Mouse (Mus musculus) CH12.LX (cell line): ENCODE results near the gene Cebpb. TPM values are rescaled to one million over a fixed set of nuclear protein-coding genes. Genes with fewer than 3 reads are reported as not detected.

Experiments
- DNase-seq: peaks from one replicate; pipeline ENCODE4 v3.0.0-alpha.2; 2013; ENCODE audit errors: extremely low read depth
- H3K27ac ChIP-seq: 2 replicates; pipeline ENCODE4 v1.5.1; 2012; ENCODE audit warnings: low read depth, mild to moderate bottlenecking, control low read depth, moderate library complexity; ENCODE audit not compliant: insufficient read depth
- H3K27me3 ChIP-seq: replicated peaks from 2 replicates; pipeline ENCODE3; 2012; ENCODE audit warnings: inconsistent platforms
- H3K36me3 ChIP-seq, 2 experiments: replicated peaks in 1 of 2; 2 replicates each; pipeline versions ENCODE3 to v1.6.1; 2012; ENCODE audit warnings: inconsistent platforms in 1 of 2, low read length in 1 of 2, mild to moderate bottlenecking in 1 of 2, mixed read lengths in 1 of 2, moderate library complexity in 1 of 2; ENCODE audit not compliant: control insufficient read depth in 1 of 2, insufficient read depth in 1 of 2
- H3K4me1 ChIP-seq, 2 experiments: 2 replicates each; pipeline ENCODE4 v1.6.1; 2012; ENCODE audit warnings: inconsistent platforms in 1 of 2, moderate library complexity in 1 of 2; ENCODE audit not compliant: insufficient read depth in 2 of 2, control insufficient read depth in 1 of 2
- H3K4me2 ChIP-seq: 2 replicates; pipeline ENCODE4 v1.6.1; 2012; ENCODE audit warnings: low read depth, mild to moderate bottlenecking, control low read depth; ENCODE audit not compliant: poor library complexity, insufficient read depth, severe bottlenecking
- H3K4me3 ChIP-seq, 3 experiments: fragments of 150-350 bp in 1 of 3; sonication (generic) in 1 of 3; replicated peaks in 1 of 3; 2 replicates each; pipeline versions ENCODE3 to v1.5.1; 2011 to 2012; ENCODE audit warnings: low read depth in 2 of 3, low read length in 2 of 3, mild to moderate bottlenecking in 2 of 3, moderate library complexity in 2 of 3, control low read depth in 1 of 3, improper control_type of control experiment in 1 of 3, inconsistent platforms in 1 of 3, mixed read lengths in 1 of 3; ENCODE audit not compliant: poor library complexity in 1 of 3
- H3K79me2 ChIP-seq: replicated peaks from 2 replicates; pipeline ENCODE4 v1.6.1; 2012; ENCODE audit warnings: mild to moderate bottlenecking, moderate library complexity; ENCODE audit not compliant: control insufficient read depth, poor library complexity, insufficient read depth, severe bottlenecking; ENCODE audit errors: extremely low read depth
- H3K9ac ChIP-seq: 2 replicates; pipeline ENCODE4 v1.6.1; 2012; ENCODE audit warnings: low read depth, mild to moderate bottlenecking, control low read depth, moderate library complexity; ENCODE audit not compliant: insufficient read depth
- H3K9me3 ChIP-seq: replicated peaks from 2 replicates; pipeline ENCODE3; 2012; ENCODE audit warnings: low read length, inconsistent platforms, mixed read lengths
- BHLHE40 ChIP-seq: IDR thresholded peaks from 2 replicates; pipeline ENCODE4 v1.6.1; 2011; ENCODE audit warnings: mild to moderate bottlenecking, low read depth, low read length, improper control_type of control experiment
- CHD2 ChIP-seq: IDR thresholded peaks from 2 replicates; pipeline ENCODE4 v1.6.1; 2011; ENCODE audit warnings: low read length, improper control_type of control experiment
- CTCF ChIP-seq, 2 experiments: IDR thresholded peaks in 1 of 2; conservative IDR thresholded peaks in 1 of 2; 2 replicates each; pipeline ENCODE4 v1.5.1; 2011 to 2012; ENCODE audit warnings: low read depth in 2 of 2, low read length in 2 of 2, improper control_type of control experiment in 1 of 2, inconsistent platforms in 1 of 2, mild to moderate bottlenecking in 1 of 2, moderate library complexity in 1 of 2
- IRF4 ChIP-seq: IDR thresholded peaks from 2 replicates; pipeline ENCODE4 v1.6.1; 2014; ENCODE audit warnings: low read depth, mild to moderate bottlenecking, inconsistent platforms, low read length, improper control_type of control experiment
- MAZ ChIP-seq: IDR thresholded peaks from 2 replicates; pipeline ENCODE4 v1.6.1; 2012; ENCODE audit warnings: low read depth, mild to moderate bottlenecking, inconsistent platforms, low read length, improper control_type of control experiment, moderate library complexity
- MXI1 ChIP-seq: IDR thresholded peaks from 2 replicates; pipeline ENCODE4 v1.6.1; 2011; ENCODE audit warnings: mild to moderate bottlenecking, low read depth, low read length, improper control_type of control experiment
- NELFE ChIP-seq: IDR thresholded peaks from 2 replicates; pipeline ENCODE4 v1.6.1; 2011; ENCODE audit warnings: low read depth, low read length, improper control_type of control experiment
- NRF1 ChIP-seq: IDR thresholded peaks from 2 replicates; pipeline ENCODE4 v1.6.1; 2014; ENCODE audit warnings: low read depth, mild to moderate bottlenecking, inconsistent platforms, low read length, improper control_type of control experiment, moderate library complexity
- PAX5 ChIP-seq: IDR thresholded peaks from 2 replicates; pipeline ENCODE4 v1.6.1; 2012; ENCODE audit warnings: low read length, inconsistent platforms, mixed read lengths
- POLR2A ChIP-seq: IDR thresholded peaks from 2 replicates; pipeline ENCODE4 v1.6.1; 2011; ENCODE audit warnings: low read depth, mild to moderate bottlenecking, improper control_type of control experiment, low read length
- RAD21 ChIP-seq: IDR thresholded peaks from 2 replicates; pipeline ENCODE4 v1.6.1; 2011; ENCODE audit warnings: low read depth, mild to moderate bottlenecking, low read length, improper control_type of control experiment, moderate library complexity
- SIN3A ChIP-seq: IDR thresholded peaks from 2 replicates; pipeline ENCODE4 v1.6.1; 2012; ENCODE audit warnings: low read length, improper control_type of control experiment, inconsistent platforms
- SMC3 ChIP-seq: IDR thresholded peaks from 2 replicates; pipeline ENCODE4 v1.6.1; 2011; ENCODE audit warnings: low read depth, low read length, improper control_type of control experiment
- TBP ChIP-seq: conservative IDR thresholded peaks from 2 replicates; pipeline ENCODE4 v1.6.1; 2011; ENCODE audit warnings: low read depth, low read length, improper control_type of control experiment
- TCF12 ChIP-seq: IDR thresholded peaks from 2 replicates; pipeline ENCODE4 v1.6.1; 2014; ENCODE audit warnings: low read depth, mild to moderate bottlenecking, inconsistent platforms, low read length, improper control_type of control experiment
- UBTF ChIP-seq: IDR thresholded peaks from 2 replicates; pipeline ENCODE4 v1.6.1; 2012; ENCODE audit warnings: low read depth, mild to moderate bottlenecking, inconsistent platforms, low read length, improper control_type of control experiment, moderate library complexity
- USF2 ChIP-seq: conservative IDR thresholded peaks from 2 replicates; pipeline ENCODE4 v1.6.1; 2011; ENCODE audit warnings: low read depth, low read length, improper control_type of control experiment
- ZKSCAN1 ChIP-seq: IDR thresholded peaks from 2 replicates; pipeline ENCODE4 v1.6.1; 2012; ENCODE audit warnings: low read depth, inconsistent platforms, low read length, improper control_type of control experiment, borderline replicate concordance
- ZMIZ1 ChIP-seq: IDR thresholded peaks from 2 replicates; pipeline ENCODE4 v1.6.1; 2012; ENCODE audit warnings: low read depth, mild to moderate bottlenecking, inconsistent platforms, low read length, improper control_type of control experiment
- dilution Hi-C: fragments of 300-500 bp; cut with MboI; formaldehyde crosslinking; loops from 2 replicates; pipeline ENCODE4 v1.14.3; 2020; ENCODE audit warnings: low sequenced_read_pairs; ENCODE audit not compliant: extremely low pct_unique_long_range_greater_than_20kb, extremely low pct_ligation_motif_present
- in situ Hi-C: fragments of 300-500 bp; cut with MboI; formaldehyde crosslinking; loops from 3 replicates; pipeline ENCODE4 v1.14.3; 2019; ENCODE audit warnings: low sequenced_read_pairs, low pct_ligation_motif_present, low pct_unique_long_range_greater_than_20kb, mixed read lengths
- polyA plus RNA-seq: library from polyadenylated mRNA; unstranded; fragments of >175 nt; gene quantifications from 2 replicates; pipeline ENCODE4 v1.2.1, GENCODE M21; 2012; ENCODE audit warnings: low read depth; ENCODE audit not compliant: insufficient read length
- total RNA-seq, 2 experiments: library from RNA; depleted of rRNA; stranded (reverse); fragments of 300-350 nt in 1 of 2; fragments of >200 nt in 1 of 2; gene quantifications; 2 replicates each; pipeline ENCODE4 v1.2.3; 2012 to 2014

The Cebpb gene
- total RNA-seq (2012; rRNA removed) (2.3 and 6.2 TPM in 2 replicates), total RNA-seq (2014; rRNA removed) (0.19 TPM in 1 of 2 replicates, not detected in the other), polyA plus RNA-seq (0.24 TPM in 1 of 2 replicates, not detected in the other)

DNA sequence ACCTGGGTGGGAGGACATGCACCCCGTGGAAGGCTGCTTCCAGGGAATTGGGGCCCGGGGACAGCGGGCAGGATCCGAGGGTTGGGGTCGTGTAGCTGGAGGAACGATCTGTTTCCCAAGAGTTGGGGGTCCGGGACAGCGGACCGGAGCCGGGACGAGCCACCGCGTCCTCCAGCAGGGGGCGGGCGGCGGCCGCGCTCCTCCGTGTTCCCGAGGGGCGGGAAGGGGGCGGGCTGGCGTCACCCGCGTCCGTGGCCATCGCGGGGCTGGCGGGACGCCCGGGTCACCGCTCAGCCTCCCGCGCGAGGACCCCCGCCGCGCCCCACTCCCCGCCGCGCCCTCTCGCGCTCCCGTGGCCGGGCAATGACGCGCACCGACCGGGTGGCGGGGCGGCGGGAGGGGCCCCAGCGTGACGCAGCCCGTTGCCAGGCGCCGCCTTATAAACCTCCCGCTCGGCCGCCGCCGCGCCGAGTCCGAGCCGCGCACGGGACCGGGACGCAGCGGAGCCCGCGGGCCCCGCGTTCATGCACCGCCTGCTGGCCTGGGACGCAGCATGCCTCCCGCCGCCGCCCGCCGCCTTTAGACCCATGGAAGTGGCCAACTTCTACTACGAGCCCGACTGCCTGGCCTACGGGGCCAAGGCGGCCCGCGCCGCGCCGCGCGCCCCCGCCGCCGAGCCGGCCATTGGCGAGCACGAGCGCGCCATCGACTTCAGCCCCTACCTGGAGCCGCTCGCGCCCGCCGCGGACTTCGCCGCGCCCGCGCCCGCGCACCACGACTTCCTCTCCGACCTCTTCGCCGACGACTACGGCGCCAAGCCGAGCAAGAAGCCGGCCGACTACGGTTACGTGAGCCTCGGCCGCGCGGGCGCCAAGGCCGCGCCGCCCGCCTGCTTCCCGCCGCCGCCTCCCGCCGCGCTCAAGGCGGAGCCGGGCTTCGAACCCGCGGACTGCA, at the start of gene Cebpb:
TSS of gene Cebpb (plus strand) at position 418 of the 954 bp plus-strand sequence.
- Histone ChIP-seq H3K9me3 (peaks cover 8% of the 10 kb centered on the region), H3K4me2 (peak within 1 kb of the TSS; percentile 47), H3K79me2 (no peaks in the 10 kb centered on the region; the same call in 1 of the 2 replicates), H3K9ac (peak within 1 kb of the TSS; percentile 72), H3K27ac (peak within 1 kb of the TSS; percentile 96), H3K36me3 (no peaks in the 10 kb centered on the region), H3K4me3 (peak within 1 kb of the TSS; percentile 34 to 88 (median 35)), H3K27me3 (peaks cover 81% of the 10 kb centered on the region), H3K4me1 (peaks cover 0 to 15% of the 10 kb centered on the region in 2 experiments; a peak in 3 of 4 replicates)
- dilution Hi-C loops (loop anchor here (25.0 kb wide), 1 partner anchor 199 kb away; no protein-coding TSS in a partner anchor), in situ Hi-C loops (loop anchor here (5.0 kb wide), 1 partner anchor 209 kb away; no protein-coding TSS in a partner anchor)
- TF ChIP-seq PAX5, result no peak
- TF ChIP-seq POLR2A, result peak; percentile 68
- peak; percentile 54; the same call in 1 of the 2 replicates for TF ChIP-seq TCF12
- TF ChIP-seq NELFE, result 0 out of 2 replicates have a peak, but pooled peaks have one; percentile 47
- no peak for TF ChIP-seq USF2
- peak; percentile 37; the same call in 1 of the 2 replicates for TF ChIP-seq ZMIZ1
- peak; percentile 81 for TF ChIP-seq SMC3
- 0 out of 2 replicates have a peak, but pooled peaks have one; percentile 44 for TF ChIP-seq SIN3A
- TF ChIP-seq RAD21, result peak; percentile 47
- TF ChIP-seq MXI1, result peak; percentile 60; the same call in 1 of the 2 replicates
- TF ChIP-seq TBP, result no peak
- TF ChIP-seq UBTF, result 0 out of 2 replicates have a peak, but pooled peaks have one; percentile 37
- no peak for TF ChIP-seq ZKSCAN1
- peak; percentile 82 for TF ChIP-seq BHLHE40
- TF ChIP-seq CTCF (conservative IDR thresholded peaks at IDR 0.05 in 1 of 2, IDR thresholded peaks at IDR 0.05 in 1 of 2; ENCODE audit: low read depth in 2 of 2, low read length in 2 of 2), result peak in 1 of 2 experiments; percentile 69; a peak in 2 of 4 replicates
- peak; percentile 47 for TF ChIP-seq NRF1
- TF ChIP-seq MAZ, result 0 out of 2 replicates have a peak, but pooled peaks have one; percentile 31
- TF ChIP-seq CHD2, result peak; percentile 13; the same call in 1 of the 2 replicates
- TF ChIP-seq IRF4, result peak; percentile 29; the same call in 1 of the 2 replicates
- DNase-seq, result no peak
